Mouse (Mus musculus) left cerebral cortex, postnatal 36 days (tissue): ENCODE results near the gene Neil1. TPM values are rescaled to one million over a fixed set of nuclear protein-coding genes. Genes with fewer than 3 reads are reported as not detected.

Source experiments
- DNase-seq, 2 experiments: peaks; one replicate each; pipeline ENCODE4 v3.0.0; 2021 to 2022; ENCODE audit warnings: low spot score in 2 of 2, mixed read lengths in 1 of 2
- intact Hi-C: fragments of 180-260 bp; cut with DNase I; formaldehyde crosslinking; loops from one replicate; pipeline ENCODE4 v1.15.1; 2025
- total RNA-seq, 2 experiments: library from RNA; stranded (reverse); gene quantifications; 2 replicates each; pipeline ENCODE4 v1.2.3; 2021

Gene Neil1
- total RNA-seq: 1 to 10 TPM; 8.6 TPM

GRCm38 (mm10) chr9:57148144-57148878 lies at the start of gene Neil1:
Gene Neil1 (minus strand): TSS chr9:57148305.
- intact Hi-C loops: no loop called here
- DNase-seq: peak; percentile 90 to 91

GRCm38 (mm10) chr9:57197414-57197813 lies 49.3 kb upstream of the Neil1 start:
- intact Hi-C loops: no loop called here
- DNase-seq: no peak

- no peak for DNase-seq
- intact Hi-C loops: no loop called here
Observed at GRCm38 (mm10) chr9:57196708-57197107, 48.6 kb upstream of the Neil1 start.

- intact Hi-C loops: no loop called here
- DNase-seq: no peak
Observed at GRCm38 (mm10) chr9:57168411-57168810, 20.3 kb upstream of the Neil1 start.

- DNase-seq: no peak
- intact Hi-C loops: no loop called here
Observed at GRCm38 (mm10) chr9:57166173-57166572, 18.1 kb upstream of the Neil1 start.

- DNase-seq: no peak
- intact Hi-C loops: loop anchor here (5.0 kb wide), 1 partner anchor 54 kb away; no protein-coding TSS in a partner anchor
Observed at GRCm38 (mm10) chr9:57163137-57163536, 15.0 kb upstream of the Neil1 start.

GRCm38 (mm10) chr9:57162496-57162895 lies 14.4 kb upstream of the Neil1 start:
- DNase-seq: peak in 1 of 2 experiments; percentile 4
- intact Hi-C loops: loop anchor here (5.0 kb wide), 1 partner anchor 55 kb away; no protein-coding TSS in a partner anchor

GRCm38 (mm10) chr9:57158506-57158905 lies 10.4 kb upstream of the Neil1 start:
- intact Hi-C loops: no loop called here
- DNase-seq: no peak

- DNase-seq: peak; percentile 85 to 86
- intact Hi-C loops: no loop called here
Observed at GRCm38 (mm10) chr9:57158013-57158470, 9.9 kb upstream of the Neil1 start, which contains the start of gene Commd4. Gene Commd4 (minus strand): TSS chr9:57158331.

- DNase-seq: no peak
- intact Hi-C loops: no loop called here
Observed at GRCm38 (mm10) chr9:57157499-57157898, 9.4 kb upstream of the Neil1 start.

- intact Hi-C loops: no loop called here
- DNase-seq: no peak
Observed at GRCm38 (mm10) chr9:57156823-57157222, 8.7 kb upstream of the Neil1 start.

- DNase-seq: no peak
- intact Hi-C loops: no loop called here
Observed at GRCm38 (mm10) chr9:57156383-57156782, 8.3 kb upstream of the Neil1 start.

- no peak for DNase-seq
- intact Hi-C loops: no loop called here
Observed at GRCm38 (mm10) chr9:57152331-57152730, 4.2 kb upstream of the Neil1 start.

GRCm38 (mm10) chr9:57150192-57150591 lies 2.1 kb upstream of the Neil1 start:
- intact Hi-C loops: no loop called here
- DNase-seq: no peak

GRCm38 (mm10) chr9:57149021-57149420 lies 916 bp upstream of the Neil1 start:
- DNase-seq: no peak
- intact Hi-C loops: no loop called here

GRCm38 (mm10) chr9:57147205-57148143 lies 631 bp downstream of the Neil1 start:
- peak in 1 of 2 experiments; percentile 18 for DNase-seq
- intact Hi-C loops: no loop called here

GRCm38 (mm10) chr9:57146451-57147066 lies 1.5 kb downstream of the Neil1 start:
- intact Hi-C loops: no loop called here
- DNase-seq: peak in 1 of 2 experiments; percentile 6

- intact Hi-C loops: no loop called here
Observed at GRCm38 (mm10) chr9:57144830-57145229, 3.3 kb downstream of the Neil1 start.

GRCm38 (mm10) chr9:57143212-57143611 lies 4.9 kb downstream of the Neil1 start:
- intact Hi-C loops: no loop called here
- DNase-seq: no peak

More at GRCm38 (mm10) chr9:57144830-57145229, 3.3 kb downstream of the Neil1 start:
- no peak for DNase-seq
